Mouse (Mus musculus): Measurements from ENCODE around the gene Abcc5.
"Not testable (repeated sequence)": the region's sequence is repeated elsewhere in the genome, so short reads cannot be mapped to it uniquely, and the experiment has no call there.

Abcc5 gene

GRCm38 (mm10) chr16:20422938-20423730 lies 3.1 kb downstream of the Abcc5 start:
- DNase-seq = no peak

GRCm38 (mm10) chr16:20418054-20418453 lies 8.1 kb downstream of the Abcc5 start:
- DNase-seq = no peak

GRCm38 (mm10) chr16:20416262-20416661 lies 9.9 kb downstream of the Abcc5 start:
- no peak for DNase-seq

- no peak for DNase-seq
Measured at GRCm38 (mm10) chr16:20415804-20416203, 10.4 kb downstream of the Abcc5 start.

GRCm38 (mm10) chr16:20415211-20415610 lies 11.0 kb downstream of the Abcc5 start:
- no peak for DNase-seq

GRCm38 (mm10) chr16:20413870-20414331 lies 12.3 kb downstream of the Abcc5 start:
- no peak for DNase-seq

GRCm38 (mm10) chr16:20411958-20412570 lies 14.1 kb downstream of the Abcc5 start:
- DNase-seq = no peak

GRCm38 (mm10) chr16:20405335-20405734 lies 20.9 kb downstream of the Abcc5 start:
- DNase-seq = no peak

GRCm38 (mm10) chr16:20403327-20403726 lies 22.9 kb downstream of the Abcc5 start:
- no peak for DNase-seq

- no peak for DNase-seq
Measured at GRCm38 (mm10) chr16:20401592-20401991, 24.6 kb downstream of the Abcc5 start.

- DNase-seq = no peak
Measured at GRCm38 (mm10) chr16:20400707-20401591, 25.2 kb downstream of the Abcc5 start.

GRCm38 (mm10) chr16:20396851-20397250 lies 29.3 kb downstream of the Abcc5 start:
- DNase-seq = no peak

- no peak for DNase-seq
Measured at GRCm38 (mm10) chr16:20395216-20395907, 30.8 kb downstream of the Abcc5 start.

- no peak for DNase-seq
Measured at GRCm38 (mm10) chr16:20391753-20392152, 34.4 kb downstream of the Abcc5 start.

GRCm38 (mm10) chr16:20390233-20390632 lies 36.0 kb downstream of the Abcc5 start:
- no peak for DNase-seq

- DNase-seq = no peak
Measured at GRCm38 (mm10) chr16:20381031-20381430, 45.2 kb downstream of the Abcc5 start.

- no peak for DNase-seq
Measured at GRCm38 (mm10) chr16:20375341-20375740, 50.9 kb downstream of the Abcc5 start.

GRCm38 (mm10) chr16:20371731-20372130 lies 54.5 kb downstream of the Abcc5 start:
- DNase-seq = no peak

- DNase-seq = no peak
Measured at GRCm38 (mm10) chr16:20368221-20368620, 58.0 kb downstream of the Abcc5 start.

- no peak for DNase-seq
Measured at GRCm38 (mm10) chr16:20362121-20362520, 64.1 kb downstream of the Abcc5 start.

- DNase-seq = not testable (repeated sequence)
Measured at GRCm38 (mm10) chr16:20361496-20361895, 64.7 kb downstream of the Abcc5 start.

GRCm38 (mm10) chr16:20359643-20360295 lies 66.4 kb downstream of the Abcc5 start:
- no peak for DNase-seq
